Comparison of ENCODE assay signal across 10 mouse cellular contexts in the genomic region with DNA sequence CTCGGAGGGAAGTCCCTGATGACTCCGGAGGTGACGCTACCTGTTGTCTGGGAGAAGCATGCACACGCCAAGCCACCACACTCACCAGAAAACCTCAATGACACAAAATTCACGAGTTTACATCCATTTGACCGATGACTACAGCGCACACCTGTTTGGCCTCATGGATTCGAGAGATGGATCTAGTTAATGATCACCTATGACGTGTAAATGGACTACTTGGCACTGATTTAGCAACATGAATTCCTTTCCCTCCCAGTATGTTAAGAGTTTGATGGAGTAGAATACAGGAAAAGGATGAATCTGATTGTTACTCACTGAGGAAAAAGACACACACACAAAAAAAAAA.
DNase-seq lines count a peak whose midpoint lies in the region; ATAC-seq lines count a peak whose summit lies in the region.
"Had no signal": no experiment of that assay in that cellular context is flagged by ENCODE, and none has a peak within 500 bp of the region (broad histone marks: within the 10 kb centered on the region; RNA-seq: fewer than 3 reads in every experiment).

No protein-coding gene starts in this region.

- H3K36me3 ChIP-seq in heart, embryonic 16.5 days (ENCODE audit: control insufficient read depth, insufficient read depth): no peaks in the 10 kb centered on the region
- H3K36me3 ChIP-seq in hindbrain, embryonic 13.5 days: no peaks in the 10 kb centered on the region
- H3K36me3 ChIP-seq in midbrain, embryonic 13.5 days: no peaks in the 10 kb centered on the region
- H3K36me3 ChIP-seq: G1E had no signal

- peak overlapping the region; percentile 84 for H3K4me2 ChIP-seq in heart, embryonic 16.5 days (ENCODE audit: low read depth, low read length)
- H3K4me2 ChIP-seq in hindbrain, embryonic 13.5 days: peak overlapping the region; percentile 64
- peak overlapping the region; percentile 69 for H3K4me2 ChIP-seq in midbrain, embryonic 13.5 days (replicated peaks)

- H3K9me3 ChIP-seq in heart, embryonic 16.5 days (replicated peaks; ENCODE audit: control insufficient read depth, low read length): no peaks in the 10 kb centered on the region
- H3K9me3 ChIP-seq in hindbrain, embryonic 13.5 days: no peaks in the 10 kb centered on the region
- H3K9me3 ChIP-seq in midbrain, embryonic 13.5 days: no peaks in the 10 kb centered on the region
- H3K9me3 ChIP-seq: G1E had no signal

- H3K9ac ChIP-seq in heart, embryonic 16.5 days (ENCODE audit: low read length): peak overlapping the region; percentile 87
- peak overlapping the region; percentile 68 for H3K9ac ChIP-seq in hindbrain, embryonic 13.5 days
- H3K9ac ChIP-seq in midbrain, embryonic 13.5 days (replicated peaks): peak overlapping the region; percentile 62

- peak overlapping the region; percentile 76 for H3K4me3 ChIP-seq in heart, embryonic 16.5 days (ENCODE audit: low read length)
- H3K4me3 ChIP-seq in hindbrain, embryonic 13.5 days: peak overlapping the region; percentile 48
- H3K4me3 ChIP-seq in midbrain, embryonic 13.5 days (replicated peaks): peak overlapping the region; percentile 56

- H3K4me1 ChIP-seq in heart, embryonic 16.5 days (ENCODE audit: control insufficient read depth, insufficient read depth, low read length): peaks cover 11% of the 10 kb centered on the region
- H3K4me1 ChIP-seq in hindbrain, embryonic 13.5 days (replicated peaks): peaks cover 16% of the 10 kb centered on the region
- peaks cover 27% of the 10 kb centered on the region for H3K4me1 ChIP-seq in midbrain, embryonic 13.5 days (replicated peaks)

- H3K27ac ChIP-seq in heart, embryonic 16.5 days (ENCODE audit: low read length): peak overlapping the region; percentile 93
- 0 out of 2 replicates have a peak overlapping the region, but pooled peaks have one; percentile 79 for H3K27ac ChIP-seq in hindbrain, embryonic 13.5 days
- H3K27ac ChIP-seq in midbrain, embryonic 13.5 days: peak overlapping the region; percentile 84; the same call in 1 of the 2 replicates
- H3K27ac ChIP-seq: macrophage had no signal

- intact Hi-C loops in heart, postnatal 36 days (cut with DNase I): loop anchor here (2.0 to 5.0 kb wide), 3 partner anchors 34 to 206 kb away; no protein-coding TSS in a partner anchor

- ATAC-seq in heart, embryonic 16.5 days (replicated peaks; ENCODE audit: extremely low read depth, insufficient read depth, low FRiP score): no peak
- ATAC-seq in hindbrain, embryonic 13.5 days (ENCODE audit: low FRiP score): no peak
- ATAC-seq in midbrain, embryonic 13.5 days: peak; percentile 13; the same call in 1 of the 2 replicates
- ATAC-seq in activated CD4-positive, CD25-positive, alpha-beta regulatory T cell, adult 4 months: no peak

- no peaks in the 10 kb centered on the region for H3K27me3 ChIP-seq in heart, embryonic 16.5 days (ENCODE audit: control insufficient read depth, insufficient read depth, low read length)
- H3K27me3 ChIP-seq in hindbrain, embryonic 13.5 days: no peaks in the 10 kb centered on the region
- H3K27me3 ChIP-seq in midbrain, embryonic 13.5 days: no peaks in the 10 kb centered on the region

- 6% methylated on average over 9 of the region's 9 CpGs for WGBS in heart, embryonic 16.5 days
- WGBS in hindbrain, embryonic 13.5 days: 6% methylated on average over 9 of the region's 9 CpGs
- 11% methylated on average over 9 of the region's 9 CpGs for WGBS in midbrain, embryonic 13.5 days

- DNase-seq in heart, postnatal 36 days: no peak
- peak; percentile 61 for DNase-seq in NIH3T3 (ENCODE audit: low read depth)
- DNase-seq in B cell, adult 2 months: no peak
- no peak for DNase-seq in right cerebral cortex, postnatal 36 days (ENCODE audit: low spot score in 2 of 2)
